Mouse (Mus musculus): ENCODE measurements around the gene Emc8. TPM values are rescaled to one million over a fixed set of nuclear protein-coding genes. Genes with fewer than 3 reads are reported as not detected.

Gene Emc8
- total and polyA plus RNA-seq, 2 experiments from 2014 or later = 43.2 to 91.6 TPM

DNA sequence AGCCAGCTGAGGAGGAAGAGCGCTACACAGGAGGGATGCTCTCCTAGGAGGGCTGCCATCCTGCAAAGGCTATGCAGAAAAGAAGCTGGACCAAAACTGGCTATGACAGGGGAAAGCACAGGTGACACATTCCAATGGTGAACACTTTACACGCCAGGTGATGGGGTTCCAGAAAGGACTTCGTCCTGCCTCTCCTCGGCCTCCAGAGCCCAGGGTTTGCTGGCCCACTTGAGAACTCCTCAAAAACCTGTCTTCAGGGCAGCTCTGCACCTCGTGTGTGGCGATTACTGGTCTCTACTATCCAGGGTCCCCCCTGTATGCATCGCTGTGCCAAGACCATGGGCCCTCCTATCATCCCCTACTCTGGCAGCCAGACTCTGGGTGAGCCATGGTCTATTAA is 20.1 kb upstream of the Emc8 start:
- no peaks in the 10 kb centered on the region for H3K27me3 ChIP-seq (ENCODE audit: insufficient read depth, low read length)
- H3K4me1 ChIP-seq (ENCODE audit: insufficient read depth, low read length) = no peaks in the 10 kb centered on the region
- no peak overlapping the region for H3K9ac ChIP-seq (replicated peaks; ENCODE audit: low read length, poor library complexity, severe bottlenecking)
- no peak overlapping the region for H3K4me3 ChIP-seq (ENCODE audit: low read depth, low read length)
- no peak for ATAC-seq (ENCODE audit: low FRiP score)
- H3K36me3 ChIP-seq (ENCODE audit: insufficient read depth, low read length) = no peaks in the 10 kb centered on the region
- H3K4me2 ChIP-seq (ENCODE audit: low read depth, low read length, poor library complexity, severe bottlenecking) = no peak overlapping the region
- 88% methylated on average over 7 of the region's 7 CpGs for WGBS
- no peak for DNase-seq (ENCODE audit: low spot score)
- no peak for TF ChIP-seq CTCF (IDR thresholded peaks at IDR 0.05)
- no peak overlapping the region for H3K27ac ChIP-seq (ENCODE audit: low read depth, low read length)
- H3K9me3 ChIP-seq (ENCODE audit: low read length) = no peaks in the 10 kb centered on the region

DNA sequence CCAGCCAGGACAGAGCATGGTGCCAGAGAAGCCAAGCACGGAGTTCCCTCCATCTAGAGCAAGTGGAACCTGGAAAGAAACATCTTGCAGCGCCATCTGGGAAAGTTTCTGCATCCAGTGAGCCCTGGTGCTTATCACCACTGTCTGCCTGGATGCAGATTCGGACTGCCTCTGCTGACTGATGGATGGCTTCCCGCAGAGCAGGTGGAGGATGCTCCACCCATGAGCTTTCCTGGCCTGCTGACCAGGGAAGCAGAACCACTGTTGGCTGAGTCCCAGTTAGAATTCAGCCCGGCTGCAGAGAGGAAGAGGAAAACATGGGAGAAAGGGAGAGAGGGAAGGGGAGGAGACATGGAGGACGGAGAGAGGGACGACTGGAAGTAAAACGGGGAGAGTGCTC is 19.4 kb upstream of the Emc8 start:
- Histone ChIP-seq H3K4me3 (ENCODE audit: low read depth, low read length) (no peak overlapping the region), H3K4me1 (ENCODE audit: insufficient read depth, low read length) (no peaks in the 10 kb centered on the region), H3K4me2 (ENCODE audit: low read depth, low read length, poor library complexity, severe bottlenecking) (no peak overlapping the region), H3K36me3 (ENCODE audit: insufficient read depth, low read length) (no peaks in the 10 kb centered on the region), H3K9ac (replicated peaks; ENCODE audit: low read length, poor library complexity, severe bottlenecking) (no peak overlapping the region), H3K27ac (ENCODE audit: low read depth, low read length) (no peak overlapping the region), H3K9me3 (ENCODE audit: low read length) (no peaks in the 10 kb centered on the region), H3K27me3 (ENCODE audit: insufficient read depth, low read length) (no peaks in the 10 kb centered on the region)
- no peak for TF ChIP-seq CTCF (IDR thresholded peaks at IDR 0.05)
- no peak for DNase-seq (ENCODE audit: low spot score)
- WGBS = 74% methylated on average over 8 of the region's 8 CpGs
- no peak for ATAC-seq (ENCODE audit: low FRiP score)

DNA sequence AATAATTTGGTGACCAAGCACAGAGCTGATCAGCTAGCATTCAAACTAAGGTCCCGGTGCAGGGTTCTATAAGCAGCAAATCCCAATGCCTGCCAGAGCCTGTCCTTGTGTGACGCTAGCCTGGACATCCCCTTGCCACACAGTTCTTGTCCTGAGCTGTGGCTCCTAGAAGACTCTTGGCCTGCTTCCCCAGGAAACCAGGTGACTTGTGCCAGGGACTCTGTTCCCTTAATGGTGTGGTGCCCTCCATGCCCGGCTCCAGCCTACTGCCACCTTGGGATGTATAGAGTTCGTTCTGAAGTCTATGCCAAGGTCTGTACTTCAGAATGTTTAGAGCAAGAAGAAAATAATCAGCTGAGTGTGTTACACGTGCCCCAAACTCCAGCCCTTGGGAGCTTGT is 18.2 kb upstream of the Emc8 start:
- 81% methylated on average over 5 of the region's 5 CpGs for WGBS
- no peak overlapping the region for H3K4me3 ChIP-seq (ENCODE audit: low read depth, low read length)
- no peaks in the 10 kb centered on the region for H3K27me3 ChIP-seq (ENCODE audit: insufficient read depth, low read length)
- TF ChIP-seq CTCF (IDR thresholded peaks at IDR 0.05) = no peak
- H3K9me3 ChIP-seq (ENCODE audit: low read length) = no peaks in the 10 kb centered on the region
- DNase-seq (ENCODE audit: low spot score) (no peak), ATAC-seq (ENCODE audit: low FRiP score) (no peak)
- H3K4me1 ChIP-seq (ENCODE audit: insufficient read depth, low read length) = no peaks in the 10 kb centered on the region
- no peak overlapping the region for H3K4me2 ChIP-seq (ENCODE audit: low read depth, low read length, poor library complexity, severe bottlenecking)
- H3K9ac ChIP-seq (replicated peaks; ENCODE audit: low read length, poor library complexity, severe bottlenecking) = no peak overlapping the region
- no peak overlapping the region for H3K27ac ChIP-seq (ENCODE audit: low read depth, low read length)
- H3K36me3 ChIP-seq (ENCODE audit: insufficient read depth, low read length) = no peaks in the 10 kb centered on the region

DNA sequence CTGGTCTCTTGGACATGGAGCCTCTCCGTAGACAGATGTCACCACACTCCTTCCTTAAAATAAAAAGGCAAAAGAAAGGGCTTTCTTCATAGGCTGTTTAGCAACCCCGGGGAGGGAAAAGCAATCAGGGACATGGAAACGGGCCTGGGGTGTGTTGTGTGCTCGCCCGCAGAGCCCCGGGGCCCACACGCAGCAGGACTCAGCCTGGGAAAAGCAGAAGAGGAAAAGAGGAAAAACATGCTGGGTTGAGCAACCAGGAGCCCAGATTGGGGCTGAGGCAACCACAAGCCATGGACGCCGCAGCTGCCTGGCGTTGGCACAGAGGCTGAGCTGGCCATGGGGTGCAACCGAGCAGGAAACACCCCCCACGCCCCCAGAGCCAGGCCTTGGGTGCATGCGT is 17.7 kb upstream of the Emc8 start:
- Histone ChIP-seq H3K27ac (ENCODE audit: low read depth, low read length) (no peak overlapping the region), H3K4me2 (ENCODE audit: low read depth, low read length, poor library complexity, severe bottlenecking) (no peak overlapping the region), H3K4me3 (ENCODE audit: low read depth, low read length) (no peak overlapping the region), H3K27me3 (ENCODE audit: insufficient read depth, low read length) (no peaks in the 10 kb centered on the region), H3K36me3 (ENCODE audit: insufficient read depth, low read length) (no peaks in the 10 kb centered on the region), H3K9ac (replicated peaks; ENCODE audit: low read length, poor library complexity, severe bottlenecking) (no peak overlapping the region), H3K4me1 (ENCODE audit: insufficient read depth, low read length) (no peaks in the 10 kb centered on the region), H3K9me3 (ENCODE audit: low read length) (no peaks in the 10 kb centered on the region)
- DNase-seq (ENCODE audit: low spot score) (no peak), ATAC-seq (ENCODE audit: low FRiP score) (no peak)
- 92% methylated on average over 13 of the region's 13 CpGs for WGBS
- no peak for TF ChIP-seq CTCF (IDR thresholded peaks at IDR 0.05)

DNA sequence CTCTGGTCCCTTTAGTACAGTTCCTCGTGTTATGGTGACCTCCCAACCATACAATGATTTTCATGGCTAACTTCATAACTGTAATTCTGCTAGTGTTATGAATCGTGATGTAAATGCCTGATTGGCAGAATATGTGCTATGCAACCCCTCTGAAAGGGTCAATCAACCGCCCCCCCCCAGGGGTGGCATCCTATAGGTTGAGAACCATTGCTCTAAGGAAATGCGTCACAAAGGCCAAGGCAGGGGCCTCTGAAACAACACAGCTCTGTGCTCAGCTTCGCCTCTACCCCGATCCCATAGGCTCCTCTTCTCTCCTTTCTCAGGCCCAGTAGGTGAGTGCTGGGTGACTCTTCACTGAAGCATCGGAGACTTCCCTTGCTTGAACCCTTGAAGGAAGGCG is 17.2 kb upstream of the Emc8 start:
- ATAC-seq (ENCODE audit: low FRiP score) (no peak), DNase-seq (ENCODE audit: low spot score) (no peak)
- WGBS = 79% methylated on average over 8 of the region's 8 CpGs
- Histone ChIP-seq H3K27ac (ENCODE audit: low read depth, low read length) (no peak overlapping the region), H3K4me1 (ENCODE audit: insufficient read depth, low read length) (no peaks in the 10 kb centered on the region), H3K4me3 (ENCODE audit: low read depth, low read length) (no peak overlapping the region), H3K9me3 (ENCODE audit: low read length) (no peaks in the 10 kb centered on the region), H3K9ac (replicated peaks; ENCODE audit: low read length, poor library complexity, severe bottlenecking) (no peak overlapping the region), H3K4me2 (ENCODE audit: low read depth, low read length, poor library complexity, severe bottlenecking) (no peak overlapping the region), H3K36me3 (ENCODE audit: insufficient read depth, low read length) (no peaks in the 10 kb centered on the region), H3K27me3 (ENCODE audit: insufficient read depth, low read length) (no peaks in the 10 kb centered on the region)
- TF ChIP-seq CTCF (IDR thresholded peaks at IDR 0.05) = no peak

DNA sequence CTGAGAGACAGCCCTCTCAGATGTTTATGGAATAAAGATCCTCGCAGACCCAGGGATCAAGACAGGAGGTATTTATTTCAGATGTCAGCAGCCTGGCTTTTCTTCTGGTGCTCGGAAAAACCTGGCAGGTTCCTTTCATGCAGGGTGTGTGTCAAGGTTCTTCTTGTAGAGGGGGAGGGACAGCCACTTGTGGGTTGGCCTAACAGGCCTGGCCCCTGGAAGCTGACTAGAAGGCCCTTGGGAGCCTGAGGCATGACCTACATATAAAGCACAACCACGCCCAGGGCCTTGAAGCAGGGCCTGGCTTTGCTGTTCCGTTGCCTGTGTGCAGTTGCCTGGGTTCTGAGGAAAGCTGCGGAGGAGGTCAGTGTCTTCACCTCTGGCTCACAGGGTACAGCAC is 16.7 kb upstream of the Emc8 start:
- no peak for TF ChIP-seq CTCF (IDR thresholded peaks at IDR 0.05)
- DNase-seq (ENCODE audit: low spot score) (no peak), ATAC-seq (ENCODE audit: low FRiP score) (no peak)
- WGBS = 67% methylated on average over 5 of the region's 5 CpGs
- Histone ChIP-seq H3K4me2 (ENCODE audit: low read depth, low read length, poor library complexity, severe bottlenecking) (no peak overlapping the region), H3K9ac (replicated peaks; ENCODE audit: low read length, poor library complexity, severe bottlenecking) (no peak overlapping the region), H3K27ac (ENCODE audit: low read depth, low read length) (no peak overlapping the region), H3K36me3 (ENCODE audit: insufficient read depth, low read length) (no peaks in the 10 kb centered on the region), H3K27me3 (ENCODE audit: insufficient read depth, low read length) (no peaks in the 10 kb centered on the region), H3K9me3 (ENCODE audit: low read length) (no peaks in the 10 kb centered on the region), H3K4me1 (ENCODE audit: insufficient read depth, low read length) (no peaks in the 10 kb centered on the region), H3K4me3 (ENCODE audit: low read depth, low read length) (no peak overlapping the region)

DNA sequence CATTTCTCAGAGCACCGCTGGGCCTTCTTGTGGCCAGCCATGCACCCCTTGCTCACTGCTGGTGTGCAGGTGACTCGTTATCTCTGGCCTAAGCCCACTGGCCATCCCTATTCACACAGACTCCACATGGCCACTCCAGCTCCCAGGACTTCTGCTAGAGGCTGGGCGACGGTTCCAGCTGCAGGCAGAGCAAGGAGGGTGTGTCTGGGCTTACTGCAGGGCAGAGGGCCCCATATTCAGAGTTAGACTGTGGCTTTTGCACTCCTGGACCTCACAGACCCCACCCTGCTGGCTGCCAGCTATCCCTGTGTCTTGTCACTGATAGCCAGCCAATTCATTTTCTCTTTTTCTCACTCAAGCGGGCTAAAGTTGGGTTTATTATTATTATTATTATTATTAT is 15.7 kb upstream of the Emc8 start:
- H3K36me3 ChIP-seq (ENCODE audit: insufficient read depth, low read length) = no peaks in the 10 kb centered on the region
- no peak for TF ChIP-seq CTCF (IDR thresholded peaks at IDR 0.05)
- H3K9me3 ChIP-seq (ENCODE audit: low read length) = no peaks in the 10 kb centered on the region
- DNase-seq (ENCODE audit: low spot score) = no peak
- H3K4me2 ChIP-seq (ENCODE audit: low read depth, low read length, poor library complexity, severe bottlenecking) = no peak overlapping the region
- no peak for ATAC-seq (ENCODE audit: low FRiP score)
- H3K27me3 ChIP-seq (ENCODE audit: insufficient read depth, low read length) = no peaks in the 10 kb centered on the region
- no peak overlapping the region for H3K9ac ChIP-seq (replicated peaks; ENCODE audit: low read length, poor library complexity, severe bottlenecking)
- no peak overlapping the region for H3K4me3 ChIP-seq (ENCODE audit: low read depth, low read length)
- no peak overlapping the region for H3K27ac ChIP-seq (ENCODE audit: low read depth, low read length)
- WGBS = 64% methylated on average over 5 of the region's 5 CpGs
- no peaks in the 10 kb centered on the region for H3K4me1 ChIP-seq (ENCODE audit: insufficient read depth, low read length)
